Mouse (Mus musculus) heart, adult 8-10 months (tissue): ENCODE measurements at regions not wholly inside any gene's neighbourhood (a gene's known extent, or its start where the extent isn't known, plus 50 kb on each side); places are given as distances from the start of the nearest gene placed in this dataset.

Experiments
- DNase-seq: peaks from one replicate; pipeline ENCODE4 v3.0.0; 2022; ENCODE audit warnings: low spot score

DNA sequence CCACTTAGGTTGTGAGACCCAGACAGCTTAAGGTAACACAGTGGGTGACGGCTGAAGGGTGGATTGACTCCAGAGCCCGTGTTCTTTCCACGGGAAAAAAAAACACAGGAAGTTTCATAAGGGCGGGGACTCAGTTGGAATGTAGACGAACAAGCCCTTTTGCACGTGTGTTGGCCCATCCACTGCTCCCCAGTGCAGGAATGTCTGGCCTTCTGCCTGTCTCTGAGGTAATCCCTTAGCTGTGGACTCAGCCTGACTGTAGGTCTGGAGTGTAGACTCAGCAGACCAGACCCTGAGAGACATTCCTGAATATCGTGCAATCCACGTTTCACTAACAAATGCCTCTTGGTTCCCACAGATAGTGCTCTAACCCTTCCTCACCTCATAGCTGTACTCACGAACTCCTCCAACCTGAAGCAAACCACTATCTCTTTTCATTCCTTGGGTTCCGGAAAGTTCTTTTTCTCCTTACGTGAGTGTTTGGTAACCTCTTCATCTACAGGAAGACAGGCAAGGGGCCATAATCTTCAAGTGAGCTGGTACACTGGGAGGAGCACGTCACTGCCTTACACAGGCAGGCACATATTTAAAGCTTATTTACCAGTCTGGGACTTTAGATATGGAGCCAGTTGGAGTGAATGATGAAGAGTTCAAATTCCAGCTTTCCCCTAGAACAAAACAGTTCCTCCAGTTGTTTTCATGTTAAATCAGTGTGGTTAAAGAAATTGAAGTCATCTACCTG is 205.6 kb upstream of the Bcor start:
- DNase-seq: peak; percentile 16

GRCm38 (mm10) chrX:12366801-12367200 is 206.6 kb upstream of the Bcor start:
- peak; percentile 2 for DNase-seq

DNA sequence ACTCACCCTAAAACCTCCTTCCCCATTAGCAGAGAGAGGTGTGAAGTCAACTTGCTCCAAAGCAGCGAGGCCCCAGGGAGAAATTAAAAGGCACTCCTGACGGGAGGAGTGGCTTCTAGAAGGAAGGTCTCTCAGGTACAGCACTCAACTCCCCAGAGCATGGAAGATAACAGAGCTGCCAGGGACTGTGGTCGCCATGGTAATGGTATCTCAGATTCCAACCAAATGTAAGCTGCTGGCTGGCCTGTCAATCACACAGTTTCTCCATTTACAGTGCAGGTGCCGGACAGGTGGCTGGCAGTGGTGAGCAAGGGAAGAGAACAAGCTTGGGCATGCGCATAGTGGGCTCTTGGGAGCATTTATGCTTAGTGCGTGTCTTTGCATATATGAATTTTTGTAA is 213.5 kb upstream of the Bcor start:
- no peak for DNase-seq

GRCm38 (mm10) chrX:12375796-12376195 is 211.8 kb upstream of the Atp6ap2 start:
- no peak for DNase-seq

DNA sequence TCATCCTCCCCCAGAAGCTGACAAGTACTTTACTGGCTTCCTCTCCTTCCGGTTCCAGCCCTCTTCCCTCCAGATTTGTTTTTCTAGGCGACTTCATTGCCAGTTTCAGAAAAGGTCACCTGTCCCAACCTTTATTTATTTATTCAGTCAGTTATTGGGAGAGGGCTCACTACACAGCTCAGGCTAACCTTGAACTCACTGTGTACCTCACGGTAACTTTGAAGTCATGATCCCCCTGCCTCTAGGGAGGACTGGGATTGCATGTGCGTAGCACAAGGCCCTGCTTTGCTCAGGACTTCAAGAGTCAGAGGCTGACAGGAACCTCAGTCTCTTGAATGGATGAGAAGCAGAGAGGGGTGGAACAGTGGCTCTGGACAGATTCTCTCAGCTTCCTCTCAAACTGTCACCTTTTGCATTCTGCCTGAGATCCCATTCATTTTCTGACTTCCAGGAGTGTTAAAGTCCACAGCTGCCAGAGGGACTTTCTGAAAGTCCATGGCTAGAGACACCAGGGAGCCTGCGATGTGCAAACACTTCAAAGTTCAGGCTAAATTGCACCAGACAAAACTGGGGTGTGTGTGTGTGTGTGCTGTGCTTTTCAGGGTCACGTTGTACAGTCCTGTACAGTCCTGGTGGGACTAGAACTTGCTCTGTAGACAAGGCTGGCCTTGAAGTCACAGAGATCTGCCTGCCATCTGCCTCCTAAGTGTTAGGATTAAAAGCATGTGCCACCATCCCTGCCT is 211.2 kb upstream of the Atp6ap2 start:
- DNase-seq: no peak

DNA sequence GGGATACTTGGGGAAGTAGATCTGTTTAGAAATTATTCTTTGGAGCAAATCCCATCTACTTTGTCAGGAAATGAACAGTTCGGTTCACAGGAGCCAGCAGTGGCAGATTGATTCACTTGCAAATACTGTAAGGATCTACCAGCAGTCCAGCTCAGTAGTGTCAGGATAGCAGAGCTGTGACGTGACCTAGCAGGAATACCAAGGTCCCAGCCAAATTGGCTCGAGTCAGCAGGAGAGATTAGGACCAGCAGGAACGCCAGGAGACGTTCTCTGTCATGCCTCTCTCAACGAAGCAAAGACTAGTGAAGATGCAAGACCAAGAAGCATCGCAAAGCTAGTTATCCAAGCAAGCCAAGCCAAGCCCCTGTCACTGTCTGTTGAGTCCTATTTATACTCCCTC is 210.2 kb upstream of the Atp6ap2 start:
- peak; percentile 16 for DNase-seq

GRCm38 (mm10) chrX:12392145-12392825 is 195.3 kb upstream of the Atp6ap2 start:
- DNase-seq: no peak

DNA sequence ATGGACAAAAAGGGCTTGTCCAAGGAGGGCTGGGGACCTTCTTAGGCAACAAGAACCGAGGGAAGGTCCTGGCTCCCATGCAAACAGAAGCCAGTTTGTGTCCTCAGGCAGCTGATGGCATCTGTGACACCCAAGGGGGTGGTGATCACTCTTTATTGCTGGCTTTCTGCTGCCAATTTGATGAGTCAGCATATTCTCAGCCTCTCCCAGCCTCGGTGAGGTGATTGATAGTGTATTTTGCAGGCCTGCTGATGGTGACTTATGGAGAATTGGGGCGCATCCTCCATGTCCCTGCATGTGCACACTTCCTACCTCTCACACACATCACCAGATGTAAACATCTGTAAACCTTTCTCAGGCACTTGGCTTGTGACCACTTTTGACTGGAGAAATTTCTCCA is 178.3 kb upstream of the Atp6ap2 start:
- no peak for DNase-seq

DNA sequence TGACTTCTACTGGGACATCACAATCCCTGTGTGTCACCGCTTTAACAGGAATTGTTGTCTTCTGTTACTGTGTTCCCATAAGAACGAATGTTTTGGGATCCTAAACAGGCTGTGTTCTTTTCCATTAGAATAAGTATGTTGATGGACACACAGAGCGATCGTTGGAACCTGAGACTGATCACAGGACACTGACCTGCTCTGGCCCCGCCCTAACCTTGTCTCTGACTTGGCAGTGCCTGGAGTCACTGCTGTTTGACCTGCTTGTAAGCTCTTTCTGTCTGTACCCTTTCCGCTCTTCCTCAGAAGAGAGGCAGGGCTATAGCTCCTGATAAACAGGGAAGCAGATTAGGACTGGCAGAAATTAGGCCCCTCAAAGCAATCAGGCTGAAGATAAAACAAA is 162.0 kb upstream of the Atp6ap2 start:
- DNase-seq: no peak

DNA sequence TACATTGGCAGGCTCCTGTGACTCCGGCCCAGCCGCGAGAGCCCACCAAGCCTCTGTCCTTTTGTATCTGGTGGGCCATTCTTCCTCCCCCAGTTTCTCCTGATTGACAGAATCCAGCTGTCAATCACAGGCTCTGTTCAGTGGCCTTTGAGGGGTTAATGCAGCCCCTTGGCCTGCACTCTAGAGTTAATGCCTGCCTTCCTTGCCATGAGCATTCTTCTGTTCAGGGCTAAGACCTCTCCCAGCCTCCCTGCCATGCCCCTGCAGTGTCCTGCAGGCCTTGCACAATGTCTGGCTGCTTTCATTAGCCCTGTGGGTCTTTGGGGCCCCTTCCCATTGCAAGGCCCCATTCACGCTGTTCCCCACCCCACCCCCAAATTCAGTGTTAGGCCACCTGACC is 160.9 kb upstream of the Atp6ap2 start:
- no peak for DNase-seq

- no peak for DNase-seq
Measured at GRCm38 (mm10) chrX:12432289-12432688, 155.3 kb upstream of the Atp6ap2 start.

- no peak for DNase-seq
Measured at GRCm38 (mm10) chrX:12435656-12436055, 151.9 kb upstream of the Atp6ap2 start.

DNA sequence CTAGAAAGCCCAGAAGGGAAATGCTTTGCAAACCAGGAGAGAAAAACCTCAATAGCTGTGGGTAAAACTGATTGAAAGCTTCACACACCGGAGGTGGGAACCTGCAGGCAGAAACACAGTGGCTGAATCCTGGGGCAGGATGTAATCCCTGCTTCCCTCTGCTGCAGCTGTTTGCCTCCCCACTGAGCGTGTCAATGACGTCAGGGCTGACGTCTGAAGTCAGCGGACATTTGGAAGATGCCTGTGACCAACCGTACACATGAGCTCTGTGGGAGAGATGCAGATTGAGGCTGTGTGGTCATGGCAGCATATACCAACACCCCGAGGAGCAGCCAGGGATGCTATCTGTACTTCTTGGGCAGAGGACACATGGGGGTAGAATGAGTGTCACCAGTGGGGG is 151.5 kb upstream of the Atp6ap2 start:
- no peak for DNase-seq

GRCm38 (mm10) chrX:12439447-12439846 is 148.2 kb upstream of the Atp6ap2 start:
- no peak for DNase-seq

GRCm38 (mm10) chrX:12443794-12444193 is 143.8 kb upstream of the Atp6ap2 start:
- no peak for DNase-seq

DNA sequence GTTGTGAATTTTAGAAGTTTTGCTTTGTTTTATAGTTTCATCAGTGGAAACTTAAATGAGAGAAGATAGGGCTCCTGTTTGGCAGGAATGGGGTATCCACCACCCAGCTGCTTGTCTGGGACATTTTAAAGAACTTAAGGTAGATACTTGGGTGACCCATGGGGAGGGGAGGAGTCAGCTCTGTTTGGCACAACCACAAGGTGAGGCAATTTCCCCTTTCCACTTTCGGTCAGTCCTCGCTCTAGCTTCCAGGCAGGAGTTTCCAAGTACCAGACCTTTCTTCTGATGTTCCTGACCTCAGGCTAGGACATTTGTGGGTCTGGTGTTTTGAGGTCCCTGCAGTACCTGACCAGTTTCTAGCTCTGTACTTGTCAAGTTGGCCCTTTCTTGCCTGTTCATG is 142.5 kb upstream of the Atp6ap2 start:
- no peak for DNase-seq

GRCm38 (mm10) chrX:12447962-12448361 is 139.6 kb upstream of the Atp6ap2 start:
- no peak for DNase-seq

DNA sequence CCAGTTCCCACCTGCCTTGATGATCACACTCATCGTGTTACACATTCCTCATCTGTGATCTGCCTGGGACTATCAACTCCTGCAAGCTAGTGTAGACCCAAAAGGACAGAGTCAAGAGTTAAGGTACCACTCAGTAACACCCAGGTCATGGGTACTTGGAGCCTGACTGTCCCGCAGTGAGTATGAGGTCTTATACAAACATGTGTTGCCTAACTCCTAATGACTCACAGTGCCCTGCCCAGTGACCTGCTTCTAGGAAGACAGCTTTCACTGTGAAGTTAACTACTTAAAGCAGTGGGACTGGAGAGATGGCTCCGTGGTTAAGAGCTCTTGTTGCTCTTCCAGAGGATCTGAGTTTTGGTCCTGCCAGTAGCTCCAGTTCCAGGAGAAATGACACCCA is 137.9 kb upstream of the Atp6ap2 start:
- DNase-seq: no peak

DNA sequence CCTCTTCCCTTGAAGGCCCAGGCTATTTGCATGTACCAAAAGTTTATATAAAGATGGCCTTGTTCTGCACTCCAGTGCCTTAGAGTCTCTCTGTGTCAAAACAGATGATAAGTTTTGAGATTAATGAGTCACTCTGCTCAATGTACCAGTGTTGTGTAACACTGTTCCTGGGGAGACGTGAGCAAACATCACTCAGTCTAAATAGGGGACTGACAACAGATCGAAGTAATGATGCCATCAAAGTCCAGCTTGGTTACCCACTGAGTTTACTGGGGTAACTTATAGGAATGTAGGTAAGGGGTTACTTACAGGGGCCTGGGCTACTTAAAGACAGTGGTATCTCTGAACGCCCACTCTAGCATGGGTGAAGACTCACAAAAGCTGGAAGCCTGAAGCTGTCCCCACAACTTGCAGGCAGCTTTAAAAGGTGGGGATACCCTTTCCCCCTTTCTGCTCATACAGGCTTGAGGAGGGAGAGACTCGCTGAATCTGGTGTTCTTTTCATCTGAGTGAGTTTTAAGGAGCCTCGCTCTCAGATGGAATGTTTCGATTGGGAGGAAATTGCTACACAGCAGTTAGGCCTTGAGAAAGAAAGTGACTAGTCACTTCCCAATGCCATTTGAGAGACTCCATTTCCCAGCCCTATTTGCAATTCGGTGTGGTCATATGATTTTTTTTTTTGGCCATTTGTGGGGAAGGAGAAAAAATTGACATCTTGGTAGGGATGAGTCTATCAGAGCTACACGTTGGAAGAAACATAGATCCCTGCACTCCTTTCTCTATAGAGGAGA is 134.4 kb upstream of the Atp6ap2 start:
- no peak for DNase-seq

DNA sequence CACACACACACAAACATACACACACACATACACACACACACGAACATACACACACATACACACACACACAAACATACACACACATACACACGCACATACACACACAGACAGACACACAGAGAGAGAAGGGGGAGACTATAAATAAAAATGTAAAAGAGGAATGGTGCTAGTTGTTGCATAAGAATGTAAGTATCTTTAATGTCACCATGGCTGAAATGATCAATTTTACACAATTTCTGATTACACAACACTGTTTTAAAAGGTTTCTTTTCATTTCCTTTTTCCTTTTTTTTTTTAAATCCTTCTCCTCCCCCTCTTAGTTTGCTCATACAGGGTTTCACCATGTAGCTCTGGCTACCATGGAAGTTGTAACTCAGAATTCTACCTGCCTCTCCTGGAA is 125.9 kb upstream of the Atp6ap2 start:
- DNase-seq: no peak

DNA sequence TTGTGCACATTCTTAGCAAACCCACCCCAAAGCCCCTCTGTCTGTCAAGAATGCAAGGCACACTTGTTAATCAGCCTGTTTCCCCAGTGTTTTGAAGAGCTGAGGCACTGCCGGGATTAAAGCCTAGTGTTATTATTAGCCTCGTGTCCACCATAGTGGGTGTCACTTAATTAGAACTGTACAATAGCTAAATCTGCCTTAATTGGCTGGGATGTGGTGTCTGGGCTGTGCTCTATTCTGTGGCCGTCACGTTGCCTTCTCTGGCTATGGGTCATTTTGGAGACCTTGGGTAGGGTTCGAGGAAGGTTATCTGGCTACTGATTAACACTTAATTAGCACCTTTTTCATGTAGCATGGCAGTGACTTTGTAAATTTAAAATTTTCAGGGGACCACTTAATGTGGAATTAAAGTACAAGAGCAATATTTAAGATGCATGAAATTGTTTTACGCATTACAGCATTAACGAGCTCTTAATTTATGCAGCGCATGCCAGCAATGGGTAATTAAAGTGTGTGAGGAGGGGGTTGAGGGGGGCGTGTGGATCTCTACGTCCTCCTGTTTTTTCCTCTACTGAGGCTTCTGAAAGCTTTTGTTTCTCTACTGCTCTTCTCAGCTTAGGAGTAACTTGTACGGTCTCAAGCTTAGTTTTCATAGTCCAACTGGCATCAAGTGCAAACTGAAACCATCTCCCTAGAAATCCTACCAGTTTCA is 124.5 kb upstream of the Atp6ap2 start:
- no peak for DNase-seq
